Mouse (Mus musculus): ENCODE results near the gene Vav2.

- TF ChIP-seq CTCF (IDR thresholded peaks at IDR 0.05; ENCODE audit: control insufficient read depth, insufficient read depth, insufficient read length) (no peak), USF1 (IDR thresholded peaks at IDR 0.05; ENCODE audit: low read depth) (no peak)
Measured at GRCm38 (mm10) chr2:27352720-27353119, 74.1 kb downstream of the Vav2 start.
